Mouse (Mus musculus) stomach, embryonic 15.5 days (tissue): Measurements from ENCODE around the gene Teddm1b. TPM values are rescaled to one million over a fixed set of nuclear protein-coding genes. Genes with fewer than 3 reads are reported as not detected.

Experiments
- ATAC-seq: fragments of 200-750 bp; cut with Nextera tagmentation; 2 replicates; pipeline ENCODE4 v1.8.0; 2017; ENCODE audit warnings: low read depth, moderate number of reproducible peaks, moderate TSS enrichment; ENCODE audit not compliant: insufficient read depth, low FRiP score
- H3K27ac ChIP-seq: fragments of 300-500 bp; sonication (generic); 2 replicates; pipeline ENCODE4 v1.5.1; 2015; ENCODE audit warnings: mild to moderate bottlenecking, inconsistent platforms
- H3K27me3 ChIP-seq: fragments of 300-500 bp; sonication (generic); replicated peaks from 2 replicates; pipeline ENCODE4 v1.6.1; 2015; ENCODE audit warnings: inconsistent platforms
- H3K36me3 ChIP-seq: fragments of 300-500 bp; sonication (generic); 2 replicates; pipeline ENCODE4 v1.6.1; 2015; ENCODE audit warnings: inconsistent platforms
- H3K4me1 ChIP-seq: fragments of 300-500 bp; sonication (generic); 2 replicates; pipeline ENCODE4 v1.6.1; 2015; ENCODE audit warnings: inconsistent platforms
- H3K4me2 ChIP-seq: fragments of 300-500 bp; sonication (generic); 2 replicates; pipeline ENCODE4 v1.6.1; 2015; ENCODE audit warnings: mild to moderate bottlenecking, inconsistent platforms
- H3K4me3 ChIP-seq: fragments of 300-500 bp; sonication (generic); replicated peaks from 2 replicates; pipeline ENCODE4 v1.5.1; 2015; ENCODE audit warnings: inconsistent platforms
- H3K9ac ChIP-seq: fragments of 300-500 bp; sonication (generic); 2 replicates; pipeline ENCODE4 v1.6.1; 2015; ENCODE audit warnings: inconsistent platforms
- H3K9me3 ChIP-seq: fragments of 300-500 bp; sonication (generic); 2 replicates; pipeline ENCODE4 v1.6.1; 2016; ENCODE audit warnings: inconsistent platforms
- WGBS: fragments of 180-500 bp; shearing (Covaris S2); methylation state at CpG from one replicate; pipeline ENCODE4 v1.1.7; 2015; 5-methylcytosine and 5-hydroxymethylcytosine counted together
- microRNA-seq: library from miRNA; unstranded; fragments of <30 nt; microRNA quantifications from one replicate; pipeline ENCODE4, GENCODE M21; 2016
- polyA plus RNA-seq: library from polyadenylated mRNA; unstranded; fragments of >200 nt; fragmentation: Nextera tagmentation; extraction: Ambion mirVana; gene quantifications from 2 replicates; pipeline ENCODE4 v1.2.1, GENCODE M21; 2015

Teddm1b gene
- polyA plus RNA-seq, 1 experiment from 2014 or later, result 0.26 TPM

DNA sequence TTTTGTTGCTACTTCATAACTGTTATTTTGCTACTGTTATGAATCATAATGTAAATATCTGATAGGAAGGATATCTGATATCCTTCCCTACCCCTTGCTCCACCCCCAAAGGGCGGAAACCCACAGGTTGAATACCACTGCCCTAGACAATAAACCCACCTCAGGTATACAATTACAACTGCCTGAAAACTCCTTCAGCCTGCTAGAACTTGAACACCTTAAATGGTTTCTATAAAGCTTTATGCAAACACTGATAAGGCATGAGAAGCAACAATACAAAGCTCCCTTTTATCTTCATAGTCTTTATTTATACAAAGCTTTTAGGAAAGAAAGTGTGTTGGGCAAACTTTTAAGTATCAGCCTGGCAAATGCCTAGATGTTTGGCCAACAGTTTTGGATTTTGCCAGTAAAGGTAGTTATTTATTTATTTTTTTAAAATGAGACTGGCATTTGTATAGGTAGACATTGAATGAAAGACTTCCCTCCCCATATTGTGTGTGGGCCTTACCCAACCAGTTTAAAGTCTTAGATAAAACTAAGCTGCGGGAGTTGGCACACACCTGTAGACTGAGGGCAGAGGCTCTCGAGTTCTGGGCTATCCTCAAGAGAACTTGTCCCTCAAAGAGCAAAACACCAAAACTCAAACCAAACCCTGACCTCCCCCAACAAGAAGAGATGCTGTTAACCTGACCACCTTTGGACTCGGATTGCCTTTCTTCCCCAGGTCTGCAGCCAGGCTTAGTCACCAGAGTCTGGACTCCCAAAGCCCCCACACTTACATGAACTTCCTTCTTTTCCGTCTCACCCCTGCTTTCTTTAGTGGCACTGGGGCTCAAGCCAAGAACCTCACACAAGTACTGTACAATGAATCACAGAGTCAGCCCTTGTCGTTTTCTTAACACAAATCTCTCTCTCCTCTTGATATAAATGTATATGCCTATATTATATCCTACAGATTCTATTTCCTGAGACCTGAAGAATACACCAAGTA, 50.5 kb downstream of the Teddm1b start:
- WGBS, result 66% methylated on average over 6 of the region's 6 CpGs

More for the DNA sequence above, 50.5 kb downstream of the Teddm1b start:
- Histone ChIP-seq H3K27ac (peak overlapping the region; percentile 67), H3K4me3 (no peak overlapping the region), H3K4me1 (no peaks in the 10 kb centered on the region), H3K9ac (no peak overlapping the region), H3K9me3 (no peaks in the 10 kb centered on the region), H3K27me3 (no peaks in the 10 kb centered on the region), H3K36me3 (no peaks in the 10 kb centered on the region), H3K4me2 (no peak overlapping the region)
- ATAC-seq, result peak; percentile 83

Small RNA genes lying within 50 kb of the gene (microRNA-seq; reads per million reads assigned to microRNA genes)
- 13.7 reads per million, percentile 29 among the genes with 10 or more reads in this experiment for gene Mir8114

Other genes with a start within 250 kb of the Teddm1b start
- 0.34 and 0.41 TPM in 2 replicates for gene Rgs8, start 221.3 kb upstream of the Teddm1b start, polyA plus RNA-seq
- gene Rgs16, start 134.0 kb upstream of the Teddm1b start, polyA plus RNA-seq, result 4.5 and 5.1 TPM in 2 replicates
- 13.8 and 15.5 TPM in 2 replicates for gene Rnasel, start 124.9 kb upstream of the Teddm1b start, polyA plus RNA-seq
- gene Rgsl1, start 30.2 kb upstream of the Teddm1b start, polyA plus RNA-seq, result 0.08 and 0.15 TPM in 2 replicates
- not detected in 2 replicates for gene Teddm1a, start 17.4 kb downstream of the Teddm1b start, polyA plus RNA-seq
- gene Glul, start 25.6 kb downstream of the Teddm1b start, polyA plus RNA-seq, result 122 and 124 TPM in 2 replicates
- 0.64 and 0.72 TPM in 2 replicates for gene Teddm2, start 25.9 kb downstream of the Teddm1b start, polyA plus RNA-seq